Mouse (Mus musculus): ENCODE measurements around the gene Bbc3. TPM values are rescaled to one million over a fixed set of nuclear protein-coding genes. Genes with fewer than 3 reads are reported as not detected.

The Bbc3 gene
- polyA plus RNA-seq, 1 experiment from 2014 or later, result 21.1 TPM

DNA sequence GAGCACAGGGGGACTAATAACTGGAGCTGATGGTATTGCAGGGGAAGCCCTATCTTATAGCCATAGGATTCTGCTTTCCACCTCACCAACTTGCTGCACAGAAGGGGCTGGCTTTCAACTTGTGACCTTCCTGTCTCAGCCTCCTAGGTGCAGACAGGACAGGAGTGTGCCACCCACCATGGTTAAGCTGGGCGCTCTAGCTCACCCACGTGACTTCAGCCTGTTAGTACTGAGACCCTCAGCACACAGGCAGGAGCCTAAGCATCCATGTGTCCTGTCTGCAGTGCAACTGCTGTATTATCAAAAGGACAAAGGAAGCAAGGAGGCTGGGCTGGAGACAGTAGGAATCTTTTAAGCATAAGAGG, 18.4 kb downstream of the Bbc3 start:
- no peak overlapping the region for H3K27ac ChIP-seq
- peak; percentile 32; the same call in 1 of the 2 replicates for ATAC-seq (ENCODE audit: low FRiP score)
- WGBS, result 81% methylated on average over 2 of the region's 2 CpGs

DNA sequence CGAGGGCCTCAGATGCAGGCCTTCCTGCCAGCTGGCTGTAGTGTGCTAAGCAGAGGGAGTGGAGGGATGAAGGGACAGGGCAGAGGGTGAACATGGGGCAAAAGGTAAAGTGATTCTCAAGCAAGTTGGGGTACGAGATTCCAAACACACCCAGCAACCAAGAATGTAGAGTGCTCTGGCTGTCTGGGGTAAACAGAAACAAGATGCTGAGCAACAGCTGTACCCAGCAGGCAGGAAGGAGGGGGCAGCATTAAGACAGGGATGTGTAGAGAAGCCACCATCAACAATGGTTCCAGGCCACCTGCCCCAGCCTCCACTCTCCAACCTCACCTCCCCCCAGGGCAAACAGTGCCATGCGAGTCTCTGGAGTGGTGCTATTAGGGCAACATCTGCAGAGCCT, 21.0 kb downstream of the Bbc3 start:
- Histone ChIP-seq H3K4me1 (peaks cover 3% of the 10 kb centered on the region; the same call in 1 of the 2 replicates), H3K9me3 (replicated peaks) (no peaks in the 10 kb centered on the region), H3K36me3 (peaks cover 55% of the 10 kb centered on the region), H3K9ac (no peak overlapping the region), H3K27ac (no peak overlapping the region), H3K4me2 (replicated peaks) (no peak overlapping the region), H3K27me3 (no peaks in the 10 kb centered on the region), H3K4me3 (no peak overlapping the region)
- ATAC-seq (ENCODE audit: low FRiP score), result no peak
- WGBS, result 85% methylated on average over 3 of the region's 3 CpGs

More for the DNA sequence above, 18.4 kb downstream of the Bbc3 start:
- H3K4me1 ChIP-seq, result peaks cover 3% of the 10 kb centered on the region; the same call in 1 of the 2 replicates
- peaks cover 37% of the 10 kb centered on the region for H3K36me3 ChIP-seq
- no peak overlapping the region for H3K9ac ChIP-seq
- no peak overlapping the region for H3K4me3 ChIP-seq
- H3K27me3 ChIP-seq, result no peaks in the 10 kb centered on the region
- H3K4me2 ChIP-seq (replicated peaks), result no peak overlapping the region
- H3K9me3 ChIP-seq (replicated peaks), result no peaks in the 10 kb centered on the region

DNA sequence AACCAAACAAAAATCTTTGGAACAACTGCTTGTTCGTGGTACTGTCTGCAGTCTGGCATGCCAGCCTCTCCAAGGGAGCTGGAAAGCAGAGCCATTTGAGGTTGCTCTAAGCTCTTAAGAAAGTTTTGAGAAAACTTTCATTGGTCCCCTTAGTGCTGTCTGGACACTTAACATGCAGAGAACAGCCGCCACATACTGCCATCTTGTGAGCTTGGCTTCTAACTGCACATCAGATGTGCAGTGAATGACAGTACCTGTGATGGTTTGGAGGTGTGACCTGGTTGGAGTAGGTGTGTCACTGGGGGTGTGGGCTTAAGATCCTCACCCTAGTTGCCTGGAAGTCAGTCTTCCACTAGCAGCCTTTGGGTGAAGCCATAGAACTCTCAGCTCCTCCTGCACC, 29.5 kb downstream of the Bbc3 start:
- Histone ChIP-seq H3K9ac (no peak overlapping the region), H3K4me3 (no peak overlapping the region), H3K4me2 (replicated peaks) (no peak overlapping the region), H3K27me3 (no peaks in the 10 kb centered on the region), H3K36me3 (peaks cover 53% of the 10 kb centered on the region), H3K4me1 (no peaks in the 10 kb centered on the region), H3K27ac (no peak overlapping the region), H3K9me3 (replicated peaks) (no peaks in the 10 kb centered on the region)
- ATAC-seq (ENCODE audit: low FRiP score), result no peak
- 75% methylated on average over 2 of the region's 2 CpGs for WGBS

DNA sequence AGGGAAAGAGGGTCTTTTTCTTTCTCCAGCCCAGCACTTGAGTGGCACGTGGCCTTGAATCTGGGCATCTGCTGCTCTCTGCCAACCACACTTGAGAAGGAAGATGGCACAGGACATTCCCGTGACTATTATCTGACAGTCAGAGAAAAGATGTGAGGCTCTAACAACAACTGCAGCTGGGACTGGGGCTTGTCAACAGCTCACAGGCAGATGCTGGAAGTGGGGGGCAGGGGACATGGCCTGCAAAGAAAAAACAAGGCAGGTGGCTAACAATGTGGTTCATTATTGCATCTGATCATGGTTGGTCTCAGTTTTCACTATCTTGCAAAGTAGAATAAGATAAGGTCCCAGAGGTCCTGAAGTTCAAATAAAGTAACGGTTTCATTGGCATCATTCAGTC, 36.4 kb downstream of the Bbc3 start:
- H3K4me1 ChIP-seq, result no peaks in the 10 kb centered on the region
- ATAC-seq (ENCODE audit: low FRiP score), result no peak
- H3K9me3 ChIP-seq (replicated peaks), result no peaks in the 10 kb centered on the region
- H3K27ac ChIP-seq, result no peak overlapping the region
- H3K27me3 ChIP-seq, result no peaks in the 10 kb centered on the region
- H3K4me2 ChIP-seq (replicated peaks), result no peak overlapping the region
- H3K9ac ChIP-seq, result no peak overlapping the region
- 92% methylated on average over 3 of the region's 3 CpGs for WGBS
- peaks cover 23% of the 10 kb centered on the region for H3K36me3 ChIP-seq
- no peak overlapping the region for H3K4me3 ChIP-seq

DNA sequence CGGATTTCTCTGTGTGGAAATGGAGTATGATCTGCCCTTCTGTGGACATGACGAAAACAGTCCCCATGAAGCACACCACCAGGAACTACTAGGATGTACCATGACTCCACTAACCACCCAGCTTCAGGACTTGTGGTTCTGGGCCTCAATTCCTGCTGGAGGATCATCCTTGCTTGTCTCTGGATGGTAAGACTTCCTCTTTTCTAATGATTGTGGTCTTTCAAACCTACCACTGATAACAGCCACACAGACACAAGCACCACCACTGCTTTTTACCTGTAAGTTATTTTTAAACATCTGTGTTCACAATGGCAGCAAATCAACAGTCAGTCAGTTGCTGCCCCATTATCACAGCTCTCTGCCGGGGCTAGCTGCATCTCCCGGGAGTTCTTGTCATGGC, 37.1 kb downstream of the Bbc3 start:
- Histone ChIP-seq H3K4me1 (no peaks in the 10 kb centered on the region), H3K9me3 (replicated peaks) (no peaks in the 10 kb centered on the region), H3K36me3 (peaks cover 29% of the 10 kb centered on the region), H3K4me3 (no peak overlapping the region), H3K27me3 (no peaks in the 10 kb centered on the region), H3K27ac (no peak overlapping the region), H3K4me2 (replicated peaks) (no peak overlapping the region), H3K9ac (no peak overlapping the region)
- no peak for ATAC-seq (ENCODE audit: low FRiP score)
- 85% methylated on average over 4 of the region's 4 CpGs for WGBS

DNA sequence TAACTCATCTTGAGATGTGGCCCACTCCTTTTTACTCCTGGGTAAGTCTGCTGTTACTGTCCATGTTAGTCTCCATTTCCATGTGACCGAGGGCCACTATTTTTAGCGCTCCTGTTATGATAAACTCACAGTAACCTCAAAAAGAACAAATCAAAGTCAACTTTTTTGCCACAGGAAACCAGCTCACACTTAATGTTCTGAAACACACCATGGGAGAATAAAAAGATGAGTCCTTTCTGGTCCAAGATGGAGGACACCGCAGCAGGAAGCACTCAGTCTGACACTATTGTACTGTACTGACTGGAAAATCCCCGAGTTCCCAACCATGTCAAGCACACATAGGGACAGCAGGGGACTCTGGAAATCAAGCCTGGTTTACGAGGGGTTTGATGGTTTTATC, 41.8 kb downstream of the Bbc3 start:
- Histone ChIP-seq H3K36me3 (peaks cover 39% of the 10 kb centered on the region), H3K4me1 (no peaks in the 10 kb centered on the region), H3K4me3 (no peak overlapping the region), H3K27me3 (no peaks in the 10 kb centered on the region), H3K9me3 (replicated peaks) (no peaks in the 10 kb centered on the region), H3K27ac (no peak overlapping the region), H3K9ac (no peak overlapping the region), H3K4me2 (replicated peaks) (no peak overlapping the region)
- no peak for ATAC-seq (ENCODE audit: low FRiP score)
- WGBS, result 88% methylated on average over 5 of the region's 5 CpGs

DNA sequence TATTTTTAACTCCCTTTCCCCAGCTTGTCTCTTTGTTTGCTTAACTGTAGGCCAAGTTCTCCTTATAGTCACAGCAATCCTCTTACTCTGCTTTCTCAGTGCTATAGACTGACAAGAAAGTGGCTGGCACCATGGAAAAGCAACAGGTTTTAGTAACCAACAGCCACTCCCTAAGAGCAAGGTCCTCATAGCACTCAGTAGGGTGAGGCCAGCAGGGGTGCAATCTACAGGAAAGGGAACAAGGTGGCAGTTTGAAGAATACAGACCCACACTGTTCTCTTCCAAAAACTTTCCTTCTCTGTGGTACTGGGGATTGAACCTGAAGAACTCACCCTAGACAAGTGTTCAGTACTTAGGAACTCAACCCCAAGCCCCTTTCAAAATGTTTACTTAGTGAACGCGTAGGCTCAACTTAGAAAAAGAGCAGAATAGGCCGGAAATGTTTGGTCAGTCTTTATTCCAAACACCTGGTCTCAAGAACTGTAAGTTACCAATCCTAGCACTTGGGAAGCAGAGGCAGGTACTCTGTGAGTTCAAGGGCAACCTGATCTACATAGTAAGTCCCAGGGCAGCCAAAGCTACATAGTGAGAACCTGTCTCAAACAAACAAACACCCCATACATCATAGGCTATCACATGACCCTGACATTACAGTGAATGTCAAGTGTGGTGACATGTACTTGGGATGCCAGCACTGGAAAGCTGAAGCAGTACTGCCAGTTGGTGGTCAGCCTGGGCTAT, 47.8 kb downstream of the Bbc3 start:
- no peak overlapping the region for H3K4me2 ChIP-seq (replicated peaks)
- no peak overlapping the region for H3K27ac ChIP-seq
- no peak overlapping the region for H3K4me3 ChIP-seq
- H3K4me1 ChIP-seq, result no peaks in the 10 kb centered on the region
- no peak for ATAC-seq (ENCODE audit: low FRiP score)
- peaks cover 58% of the 10 kb centered on the region for H3K36me3 ChIP-seq
- H3K9me3 ChIP-seq (replicated peaks), result no peaks in the 10 kb centered on the region
- no peaks in the 10 kb centered on the region for H3K27me3 ChIP-seq
- no peak overlapping the region for H3K9ac ChIP-seq
- 91% methylated on average over 3 of the region's 3 CpGs for whole genome bisulfite sequencing

DNA sequence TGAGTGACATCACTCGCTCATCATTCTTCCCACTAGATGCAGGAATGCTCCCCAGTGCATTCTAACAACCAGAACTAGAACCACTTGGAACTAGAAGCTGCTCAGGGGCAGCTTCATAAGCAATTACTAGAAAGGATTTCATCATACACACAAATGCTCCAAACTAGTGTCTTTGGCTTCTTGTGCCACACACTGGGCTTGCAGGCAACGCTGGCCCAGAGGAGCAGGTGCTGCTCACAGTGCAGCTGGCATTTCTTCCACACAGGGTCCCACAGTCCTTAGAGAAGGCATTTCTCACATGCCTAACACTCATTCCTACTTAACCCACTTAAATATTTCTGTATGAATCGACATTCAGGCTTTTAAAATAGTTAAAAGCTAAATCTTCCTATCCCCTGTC, 49.4 kb downstream of the Bbc3 start:
- Histone ChIP-seq H3K4me3 (no peak overlapping the region), H3K4me1 (no peaks in the 10 kb centered on the region), H3K36me3 (peaks cover 60% of the 10 kb centered on the region), H3K27me3 (no peaks in the 10 kb centered on the region), H3K4me2 (replicated peaks) (no peak overlapping the region), H3K9ac (no peak overlapping the region), H3K9me3 (replicated peaks) (no peaks in the 10 kb centered on the region), H3K27ac (no peak overlapping the region)
- ATAC-seq (ENCODE audit: low FRiP score), result no peak
- WGBS, result 93% methylated on average over 3 of the region's 3 CpGs

DNA sequence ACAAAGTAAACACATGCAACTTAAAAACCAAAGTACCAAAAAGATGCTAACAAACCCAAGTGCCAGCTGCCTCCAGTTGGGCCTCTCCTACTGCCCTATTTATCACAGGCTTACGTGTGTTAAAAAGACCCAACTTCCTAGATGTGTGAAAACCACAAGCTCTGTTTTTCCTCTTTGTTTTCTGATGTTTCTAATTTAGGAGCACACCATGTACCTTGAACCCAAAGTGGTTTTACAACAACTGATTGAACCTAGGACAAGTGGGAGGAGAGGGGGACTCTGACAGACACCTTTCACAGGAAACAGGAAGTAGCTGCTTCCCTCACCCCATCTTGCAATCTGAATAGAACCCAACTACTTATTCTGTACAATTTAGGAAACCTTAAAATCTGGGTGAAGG, 56.1 kb downstream of the Bbc3 start:
- peaks cover 65% of the 10 kb centered on the region for H3K36me3 ChIP-seq
- no peak for ATAC-seq (ENCODE audit: low FRiP score)
- peak overlapping the region; percentile 45; the same call in 1 of the 2 replicates for H3K27ac ChIP-seq

DNA sequence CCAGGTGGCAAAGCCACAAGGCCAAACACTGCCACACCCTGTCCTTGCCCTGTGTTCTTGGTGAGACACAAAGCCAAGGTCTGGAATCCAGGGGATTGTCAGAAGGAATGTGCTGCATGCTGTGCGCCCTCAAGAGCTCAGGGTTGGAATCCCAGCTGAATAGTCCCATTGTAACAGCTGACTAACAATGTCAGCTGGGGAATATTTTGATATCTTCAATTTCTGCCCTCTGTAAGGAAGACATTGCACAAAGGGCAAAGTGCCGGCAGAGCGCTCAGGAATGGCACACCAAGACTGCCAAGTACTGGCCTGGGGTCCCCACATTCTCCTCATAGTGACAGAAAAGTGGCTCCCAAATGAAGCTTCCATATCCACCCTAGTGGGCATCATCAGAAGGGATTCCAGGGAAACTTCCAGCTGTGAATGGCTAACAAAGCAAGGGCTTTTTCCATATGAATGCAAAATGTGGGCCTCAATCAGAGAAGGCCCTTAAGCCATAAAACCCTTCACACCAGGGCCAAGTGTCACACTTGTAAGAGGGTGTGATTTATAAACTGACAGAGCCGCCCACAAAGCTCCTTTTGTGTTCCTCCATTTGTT, 56.8 kb downstream of the Bbc3 start:
- whole genome bisulfite sequencing, result 17% methylated on average over 4 of the region's 4 CpGs
- ATAC-seq (ENCODE audit: low FRiP score), result peak; percentile 80
- Histone ChIP-seq H3K27me3 (no peaks in the 10 kb centered on the region), H3K4me2 (replicated peaks) (no peak overlapping the region), H3K9me3 (replicated peaks) (no peaks in the 10 kb centered on the region), H3K9ac (no peak overlapping the region), H3K27ac (peak overlapping the region; percentile 45), H3K36me3 (peaks cover 72% of the 10 kb centered on the region), H3K4me1 (peaks cover 22% of the 10 kb centered on the region), H3K4me3 (no peak overlapping the region)

More for the DNA sequence above, 56.1 kb downstream of the Bbc3 start:
- Histone ChIP-seq H3K9ac (no peak overlapping the region), H3K4me1 (peaks cover 22% of the 10 kb centered on the region), H3K27me3 (no peaks in the 10 kb centered on the region), H3K4me2 (replicated peaks) (no peak overlapping the region), H3K9me3 (replicated peaks) (no peaks in the 10 kb centered on the region), H3K4me3 (no peak overlapping the region)
- 88% methylated on average over 1 of the region's 1 CpGs for WGBS

DNA sequence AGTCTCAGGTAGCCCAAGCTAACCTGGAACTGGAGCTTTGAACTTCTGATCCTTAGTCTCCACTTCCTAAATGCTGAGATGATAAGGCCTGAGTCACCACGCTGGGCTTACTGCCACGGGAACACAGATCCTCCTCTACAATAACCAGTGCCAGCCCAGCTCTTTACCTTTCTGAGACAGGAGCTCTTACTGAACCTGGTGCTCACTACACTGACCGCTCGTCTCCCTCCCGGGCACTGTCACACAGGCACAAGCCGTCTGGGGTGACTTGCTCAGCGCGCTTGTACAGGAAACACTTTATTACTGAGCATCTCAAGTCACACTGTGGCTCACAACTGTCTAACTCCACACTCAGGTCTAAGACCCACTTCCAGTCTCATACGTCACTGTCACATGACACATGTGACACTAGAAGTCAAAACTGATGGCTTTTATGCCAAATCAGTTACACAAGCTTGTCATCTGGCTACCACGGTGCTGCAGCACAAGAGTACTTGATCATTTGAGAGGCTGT, 58.0 kb downstream of the Bbc3 start:
- Histone ChIP-seq H3K36me3 (peaks cover 82% of the 10 kb centered on the region), H3K27me3 (no peaks in the 10 kb centered on the region), H3K4me2 (replicated peaks) (no peak overlapping the region), H3K4me3 (no peak overlapping the region), H3K9ac (no peak overlapping the region), H3K4me1 (peaks cover 22% of the 10 kb centered on the region), H3K9me3 (replicated peaks) (no peaks in the 10 kb centered on the region), H3K27ac (no peak overlapping the region; the same call in 1 of the 2 replicates)
- ATAC-seq (ENCODE audit: low FRiP score), result no peak
- WGBS, result 65% methylated on average over 10 of the region's 10 CpGs

DNA sequence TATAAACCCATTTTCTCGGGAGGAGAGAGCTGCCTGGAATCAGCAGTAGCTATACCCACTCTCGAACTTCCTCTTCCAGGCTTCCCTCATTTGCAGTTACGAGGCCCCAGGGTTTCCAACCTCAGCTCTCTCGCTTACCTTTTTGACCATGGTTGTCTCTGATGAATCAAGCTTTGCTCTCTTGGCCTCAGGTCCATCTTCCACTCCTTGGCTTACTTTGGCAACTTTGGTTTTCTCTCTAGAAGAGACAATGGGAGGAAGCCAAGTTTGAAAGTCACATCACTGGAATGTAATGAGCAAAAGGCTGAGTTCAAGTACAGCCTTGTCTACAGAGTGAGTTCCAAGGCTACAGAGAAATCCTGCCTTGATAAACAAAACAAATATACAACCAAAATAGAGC, 58.5 kb downstream of the Bbc3 start:
- peaks cover 22% of the 10 kb centered on the region for H3K4me1 ChIP-seq
- ATAC-seq (ENCODE audit: low FRiP score), result no peak
- H3K27me3 ChIP-seq, result no peaks in the 10 kb centered on the region
- 67% methylated on average over 4 of the region's 4 CpGs for WGBS
- H3K9ac ChIP-seq, result no peak overlapping the region
- H3K27ac ChIP-seq, result no peak overlapping the region
- peaks cover 79% of the 10 kb centered on the region for H3K36me3 ChIP-seq
- H3K4me3 ChIP-seq, result no peak overlapping the region
- H3K4me2 ChIP-seq (replicated peaks), result no peak overlapping the region
- no peaks in the 10 kb centered on the region for H3K9me3 ChIP-seq (replicated peaks)

Data from hindbrain, embryonic 12.5 days (tissue).